Mouse (Mus musculus) C2C12 (cell line): ENCODE measurements around the gene Rarres1.

ENCODE experiments used
- CEBPB ChIP-seq: IDR thresholded peaks from one replicate; pipeline ENCODE4 v1.6.1; 2011; ENCODE audit warnings: low read depth, mild to moderate bottlenecking, control low read depth, moderate library complexity
- CTCF ChIP-seq: IDR thresholded peaks from one replicate; pipeline ENCODE4 v1.5.1; 2011; ENCODE audit not compliant: control insufficient read depth, insufficient read depth, insufficient read length
- FOSL1 ChIP-seq: IDR thresholded peaks from one replicate; pipeline ENCODE4 v1.8.0; 2011; ENCODE audit warnings: mild to moderate bottlenecking, low read length; ENCODE audit not compliant: poor library complexity, insufficient read depth, severe bottlenecking
- MAX ChIP-seq: IDR thresholded peaks from one replicate; pipeline ENCODE4 v1.6.1; 2011; ENCODE audit warnings: mild to moderate bottlenecking, control low read depth
- MYOG ChIP-seq: IDR thresholded peaks from one replicate; pipeline ENCODE4 v1.6.1; 2011; ENCODE audit not compliant: control insufficient read depth, insufficient read length; ENCODE audit errors: extremely low read depth
- USF1 ChIP-seq: IDR thresholded peaks from one replicate; pipeline ENCODE4 v1.6.1; 2011; ENCODE audit warnings: low read depth, mild to moderate bottlenecking, control low read depth, moderate library complexity

- no peak for TF ChIP-seq MAX
- no peak for TF ChIP-seq CTCF
- TF ChIP-seq MYOG: no peak
- no peak for TF ChIP-seq CEBPB
- TF ChIP-seq USF1: no peak
- TF ChIP-seq FOSL1: no peak
Observed at GRCm38 (mm10) chr3:67467281-67467680, 48.0 kb downstream of the Rarres1 start.
